Mouse (Mus musculus) heart, postnatal 0 days (tissue): Measurements from ENCODE around the gene Olfr1283. TPM values are rescaled to one million over a fixed set of nuclear protein-coding genes. Genes with fewer than 3 reads are reported as not detected.
"Not testable (repeated sequence)": the region's sequence is repeated elsewhere in the genome, so short reads cannot be mapped to it uniquely, and the experiment has no call there.

Experiments used
- ATAC-seq: fragments of 200-750 bp; cut with Nextera tagmentation; 2 replicates; pipeline ENCODE4 v1.8.0; 2017; ENCODE audit warnings: low read depth, moderate number of reproducible peaks, moderate library complexity; ENCODE audit not compliant: insufficient read depth
- DNase-seq: peaks from one replicate; pipeline ENCODE4 v3.0.0-alpha.2; 2016; ENCODE audit warnings: low spot score
- H3K27ac ChIP-seq: fragments of 300-500 bp; sonication (generic); 2 replicates; pipeline ENCODE4 v1.5.1; 2014; ENCODE audit warnings: low read depth, mild to moderate bottlenecking
- H3K27me3 ChIP-seq: fragments of 300-500 bp; sonication (generic); 2 replicates; pipeline ENCODE4 v1.6.1; 2014; ENCODE audit warnings: low read length, mixed read lengths; ENCODE audit not compliant: control insufficient read depth, insufficient read depth
- H3K36me3 ChIP-seq: fragments of 300-500 bp; sonication (generic); replicated peaks from 2 replicates; pipeline ENCODE4 v1.6.1; 2014; ENCODE audit warnings: low read length, mixed read lengths; ENCODE audit not compliant: control insufficient read depth, insufficient read depth
- H3K4me1 ChIP-seq: fragments of 300-500 bp; sonication (generic); 2 replicates; pipeline ENCODE4 v1.6.1; 2014; ENCODE audit warnings: antibody characterized with exemption; ENCODE audit not compliant: control insufficient read depth, insufficient read depth
- H3K4me2 ChIP-seq: fragments of 300-500 bp; sonication (generic); 2 replicates; pipeline ENCODE4 v1.6.1; 2014; ENCODE audit warnings: low read depth, mild to moderate bottlenecking, low read length, moderate library complexity
- H3K4me3 ChIP-seq: fragments of 300-500 bp; sonication (generic); 2 replicates; pipeline ENCODE4 v1.5.1; 2014; ENCODE audit warnings: low read depth, low read length
- H3K9ac ChIP-seq: fragments of 300-500 bp; sonication (generic); replicated peaks from 2 replicates; pipeline ENCODE4 v1.6.1; 2014; ENCODE audit warnings: low read depth, low read length, mixed read lengths
- H3K9me3 ChIP-seq: fragments of 300-500 bp; sonication (generic); replicated peaks from 2 replicates; pipeline ENCODE4 v1.6.1; 2016; ENCODE audit warnings: low read length; ENCODE audit not compliant: control insufficient read depth
- CTCF ChIP-seq: IDR thresholded peaks from 2 replicates; pipeline ENCODE4 v1.5.1; 2016; ENCODE audit warnings: antibody characterized with exemption, control low read depth, low read depth
- EP300 ChIP-seq: IDR thresholded peaks from 2 replicates; pipeline ENCODE4 v1.6.1; 2016; ENCODE audit warnings: antibody characterized with exemption, low read depth
- WGBS: fragments of 180-500 bp; shearing (Covaris S2); extraction: QIAGEN DNeasy Blood & Tissue Kit; methylation state at CpG from one replicate; pipeline ENCODE4 v1.1.7; 2014; 5-methylcytosine and 5-hydroxymethylcytosine counted together
- polyA plus RNA-seq: library from polyadenylated mRNA; unstranded; fragments of >200 nt; fragmentation: Nextera tagmentation; extraction: Ambion mirVana; gene quantifications from 2 replicates; pipeline ENCODE4 v1.2.1, GENCODE M21; 2015
- total RNA-seq: library from RNA; depleted of rRNA; stranded (reverse); fragments of >200 nt; gene quantifications from 2 replicates; pipeline ENCODE4 v1.2.3, GENCODE M21; 2014; ENCODE audit warnings: low replicate concordance; rRNA removed

The Olfr1283 gene
- not detected in 2 replicates for total RNA-seq
- not detected in 2 replicates for polyA plus RNA-seq

DNA sequence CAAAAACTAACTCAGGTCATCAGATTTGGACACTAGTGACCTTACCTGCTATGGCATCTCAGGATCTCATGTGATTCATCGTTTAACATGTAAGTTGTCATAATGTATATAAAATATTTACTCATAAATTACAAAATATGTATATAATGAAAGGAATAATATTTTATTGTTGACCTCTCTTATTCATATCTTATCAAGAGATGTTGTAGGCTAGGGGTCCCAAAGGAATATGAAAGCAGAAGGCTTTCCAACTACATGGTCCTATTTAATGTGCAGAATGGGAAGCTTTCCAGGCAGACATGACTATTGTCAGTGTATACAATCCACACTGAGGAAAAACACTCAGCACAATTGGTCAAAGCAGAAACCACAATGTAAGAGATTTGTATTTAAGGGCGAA, at the start of gene Olfr1283:
TSS of gene Olfr1283 (plus strand) at position 301 of the 400 bp plus-strand sequence.
- TF ChIP-seq CTCF (no peak), EP300 (no peak)

DNA sequence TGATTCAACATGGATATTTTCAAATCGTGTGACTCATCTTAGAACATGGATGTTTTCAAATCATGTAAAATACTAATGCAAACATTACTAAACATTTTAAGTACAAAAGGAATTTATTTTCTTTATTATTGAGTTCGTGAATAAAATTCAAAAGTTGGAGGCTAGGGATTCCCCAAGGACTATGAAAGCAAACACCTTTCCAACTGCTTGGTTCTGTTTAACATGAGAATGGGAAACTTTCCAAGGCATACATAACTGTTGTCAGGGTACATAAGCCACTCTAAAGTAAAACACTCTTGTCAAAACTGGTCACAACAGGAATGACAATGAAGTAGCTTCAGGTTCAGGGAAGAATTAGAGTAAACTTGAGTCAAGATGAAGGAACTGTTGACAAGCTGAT, 40.4 kb upstream of the Olfr1283 start, which contains the start of gene Olfr1281:
TSS of gene Olfr1281 (plus strand) at position 301 of the 400 bp plus-strand sequence.
- Histone ChIP-seq H3K27me3 (no peaks in the 10 kb centered on the region), H3K36me3 (no peaks in the 10 kb centered on the region), H3K4me3 (no peak within 1 kb of the TSS), H3K9me3 (no peaks in the 10 kb centered on the region), H3K4me2 (no peak within 1 kb of the TSS), H3K9ac (no peak within 1 kb of the TSS), H3K4me1 (no peaks in the 10 kb centered on the region), H3K27ac (no peak within 1 kb of the TSS)
- TF ChIP-seq EP300 (no peak), CTCF (no peak)
- 57% methylated on average over 2 of the region's 2 CpGs for WGBS
- ATAC-seq (no peak), DNase-seq (no peak)

More for the DNA sequence above, at the start of gene Olfr1283:
- no peak for ATAC-seq
- Histone ChIP-seq H3K4me3 (no peak within 1 kb of the TSS), H3K27ac (no peak within 1 kb of the TSS), H3K9me3 (no peaks in the 10 kb centered on the region), H3K4me2 (no peak within 1 kb of the TSS), H3K36me3 (no peaks in the 10 kb centered on the region), H3K9ac (no peak within 1 kb of the TSS), H3K4me1 (no peaks in the 10 kb centered on the region), H3K27me3 (no peaks in the 10 kb centered on the region)
- WGBS, result 54% methylated on average over 2 of the region's 2 CpGs
- no peak for DNase-seq

DNA sequence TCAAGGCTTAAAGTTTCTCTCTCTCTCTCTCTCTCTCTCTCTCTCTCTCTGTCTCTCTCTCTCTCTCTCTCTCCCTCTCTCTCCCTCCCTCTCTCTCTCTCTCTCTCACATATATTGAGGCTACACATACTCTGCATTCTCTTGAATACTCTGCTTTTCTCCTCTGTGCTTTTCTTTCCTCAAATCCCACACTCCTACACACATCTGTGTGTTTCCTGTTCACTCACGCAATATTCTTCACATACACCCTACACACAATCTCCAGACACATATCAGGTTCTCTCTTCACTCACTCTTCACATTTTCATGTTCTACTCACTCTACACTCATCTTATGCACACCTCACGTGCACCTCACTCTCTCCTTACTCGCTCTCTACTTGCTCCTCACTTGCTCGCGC, 32.9 kb upstream of the Olfr1283 start:
- not testable (repeated sequence) for H3K4me2 ChIP-seq, ATAC-seq, H3K4me3 ChIP-seq, H3K36me3 ChIP-seq, H3K27me3 ChIP-seq, H3K4me1 ChIP-seq, H3K27ac ChIP-seq, H3K9me3 ChIP-seq, DNase-seq, H3K9ac ChIP-seq
- 81% methylated on average over 5 of the region's 5 CpGs for WGBS

DNA sequence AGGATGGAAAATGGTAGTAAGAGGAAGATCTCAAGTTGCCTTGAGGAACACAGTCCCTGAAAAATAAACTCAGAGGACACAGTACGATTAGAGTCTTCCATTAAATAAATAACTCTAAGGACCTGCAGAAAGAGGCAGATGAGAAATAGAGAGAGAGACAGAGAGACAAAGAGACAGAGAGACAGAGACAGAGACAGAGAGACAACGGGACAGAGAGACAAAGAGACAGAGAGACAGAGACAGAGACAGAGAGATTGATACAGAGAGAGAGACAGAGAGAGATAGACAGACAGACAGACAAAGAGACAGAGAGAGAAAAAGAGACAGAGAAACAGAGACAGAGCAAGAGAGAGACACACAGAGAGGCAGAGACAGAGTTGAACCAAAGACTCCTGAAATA, 30.6 kb upstream of the Olfr1283 start, which contains the start of gene Olfr1282:
TSS of gene Olfr1282 (minus strand) at position 101 of the 400 bp plus-strand sequence.
- no peaks in the 10 kb centered on the region for H3K9me3 ChIP-seq
- WGBS, result 54% methylated on average over 2 of the region's 2 CpGs
- no peak within 1 kb of the TSS for H3K27ac ChIP-seq
- no peaks in the 10 kb centered on the region for H3K27me3 ChIP-seq
- H3K4me2 ChIP-seq, result no peak within 1 kb of the TSS
- ATAC-seq, result no peak
- H3K4me3 ChIP-seq, result no peak within 1 kb of the TSS
- no peak within 1 kb of the TSS for H3K9ac ChIP-seq
- DNase-seq, result no peak
- no peaks in the 10 kb centered on the region for H3K36me3 ChIP-seq
- no peaks in the 10 kb centered on the region for H3K4me1 ChIP-seq
- no peak for TF ChIP-seq EP300
- no peak for TF ChIP-seq CTCF

DNA sequence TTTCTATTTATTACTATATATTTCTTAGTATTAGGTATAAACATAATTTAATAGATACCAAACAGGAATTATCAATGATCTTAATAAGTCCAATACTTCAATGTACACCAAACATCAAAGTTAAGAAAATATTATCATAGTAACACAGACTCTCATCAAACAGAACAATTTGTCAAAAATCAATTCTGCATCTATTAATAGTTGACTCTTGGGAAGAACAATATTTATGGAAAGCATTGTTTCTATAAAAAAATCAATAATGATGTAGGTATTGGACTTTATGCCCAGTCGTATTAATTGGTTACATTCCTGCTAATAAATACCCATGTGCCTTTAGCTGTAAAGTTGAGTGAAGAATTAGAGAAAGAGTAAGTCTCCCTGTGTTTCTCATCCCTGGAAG, 8.6 kb downstream of the Olfr1283 start, which contains the start of gene Olfr1284:
TSS of gene Olfr1284 (plus strand) at position 301 of the 400 bp plus-strand sequence.
- WGBS, result 76% methylated on average over 1 of the region's 1 CpGs
- Histone ChIP-seq H3K4me3 (no peak within 1 kb of the TSS), H3K9ac (no peak within 1 kb of the TSS), H3K27ac (no peak within 1 kb of the TSS), H3K4me1 (no peaks in the 10 kb centered on the region), H3K27me3 (no peaks in the 10 kb centered on the region), H3K9me3 (no peaks in the 10 kb centered on the region), H3K4me2 (no peak within 1 kb of the TSS), H3K36me3 (no peaks in the 10 kb centered on the region)
- ATAC-seq (no peak), DNase-seq (no peak)
- no peak for TF ChIP-seq EP300
- no peak for TF ChIP-seq CTCF

Other genes with a start within 250 kb of the Olfr1283 start
- gene Gm15130, start 213.9 kb upstream of the Olfr1283 start, total RNA-seq, result not detected in 2 replicates
- gene Gm15130, start 213.9 kb upstream of the Olfr1283 start, polyA plus RNA-seq, result not detected in 2 replicates
- gene 4930430A15Rik, start 137.2 kb upstream of the Olfr1283 start, total RNA-seq, result not detected in 2 replicates
- not detected in 2 replicates for gene 4930430A15Rik, start 137.2 kb upstream of the Olfr1283 start, polyA plus RNA-seq
- gene Olfr1275, start 131.5 kb upstream of the Olfr1283 start, total RNA-seq, result not detected in 2 replicates
- not detected in 2 replicates for gene Olfr1275, start 131.5 kb upstream of the Olfr1283 start, polyA plus RNA-seq
- gene Olfr1276, start 112.3 kb upstream of the Olfr1283 start, total RNA-seq, result not detected in 2 replicates
- not detected in 2 replicates for gene Olfr1276, start 112.3 kb upstream of the Olfr1283 start, polyA plus RNA-seq
- not detected in 2 replicates for gene Olfr1277, start 92.7 kb upstream of the Olfr1283 start, total RNA-seq
- not detected in 2 replicates for gene Olfr1277, start 92.7 kb upstream of the Olfr1283 start, polyA plus RNA-seq
- not detected in 2 replicates for gene Olfr1278, start 76.7 kb upstream of the Olfr1283 start, total RNA-seq
- gene Olfr1278, start 76.7 kb upstream of the Olfr1283 start, polyA plus RNA-seq, result not detected in 2 replicates
- not detected in 2 replicates for gene Olfr1279, start 66.2 kb upstream of the Olfr1283 start, total RNA-seq
- not detected in 2 replicates for gene Olfr1279, start 66.2 kb upstream of the Olfr1283 start, polyA plus RNA-seq
- gene Olfr1280, start 52.8 kb upstream of the Olfr1283 start, total RNA-seq, result not detected in 2 replicates
- not detected in 2 replicates for gene Olfr1280, start 52.8 kb upstream of the Olfr1283 start, polyA plus RNA-seq
- gene Olfr1281, start 40.3 kb upstream of the Olfr1283 start, total RNA-seq, result not detected in 2 replicates
- not detected in 2 replicates for gene Olfr1281, start 40.3 kb upstream of the Olfr1283 start, polyA plus RNA-seq
- gene Olfr1282, start 30.7 kb upstream of the Olfr1283 start, total RNA-seq, result not detected in 2 replicates
- not detected in 2 replicates for gene Olfr1282, start 30.7 kb upstream of the Olfr1283 start, polyA plus RNA-seq
- not detected in 2 replicates for gene Olfr1284, start 8.7 kb downstream of the Olfr1283 start, total RNA-seq
- not detected in 2 replicates for gene Olfr1284, start 8.7 kb downstream of the Olfr1283 start, polyA plus RNA-seq
- gene Olfr1286, start 56.3 kb downstream of the Olfr1283 start, total RNA-seq, result not detected in 2 replicates
- gene Olfr1286, start 56.3 kb downstream of the Olfr1283 start, polyA plus RNA-seq, result not detected in 2 replicates
- gene Olfr1287, start 82.4 kb downstream of the Olfr1283 start, total RNA-seq, result not detected in 2 replicates
- gene Olfr1287, start 82.4 kb downstream of the Olfr1283 start, polyA plus RNA-seq, result not detected in 2 replicates
- not detected in 2 replicates for gene Olfr1288, start 107.3 kb downstream of the Olfr1283 start, total RNA-seq
- gene Olfr1288, start 107.3 kb downstream of the Olfr1283 start, polyA plus RNA-seq, result not detected in 2 replicates
- not detected in 2 replicates for gene Olfr1289, start 114.0 kb downstream of the Olfr1283 start, total RNA-seq
- gene Olfr1289, start 114.0 kb downstream of the Olfr1283 start, polyA plus RNA-seq, result not detected in 2 replicates
- gene Olfr1290, start 127.0 kb downstream of the Olfr1283 start, total RNA-seq, result not detected in 2 replicates
- not detected in 2 replicates for gene Olfr1290, start 127.0 kb downstream of the Olfr1283 start, polyA plus RNA-seq
- gene Olfr1291-ps1, start 130.4 kb downstream of the Olfr1283 start, total RNA-seq, result not detected in 2 replicates
- gene Olfr1291-ps1, start 130.4 kb downstream of the Olfr1283 start, polyA plus RNA-seq, result not detected in 2 replicates
- gene Olfr1293-ps, start 158.4 kb downstream of the Olfr1283 start, total RNA-seq, result not detected in 2 replicates
- gene Olfr1293-ps, start 158.4 kb downstream of the Olfr1283 start, polyA plus RNA-seq, result not detected in 2 replicates
- not detected in 2 replicates for gene Olfr1294, start 173.5 kb downstream of the Olfr1283 start, total RNA-seq
- not detected in 2 replicates for gene Olfr1294, start 173.5 kb downstream of the Olfr1283 start, polyA plus RNA-seq
- gene Olfr1295, start 202.9 kb downstream of the Olfr1283 start, total RNA-seq, result not detected in 2 replicates
- gene Olfr1295, start 202.9 kb downstream of the Olfr1283 start, polyA plus RNA-seq, result not detected in 2 replicates